Mouse (Mus musculus) heart, postnatal 36 days (tissue): ENCODE results near the gene Aunip. TPM values are rescaled to one million over a fixed set of nuclear protein-coding genes. Genes with fewer than 3 reads are reported as not detected.
"Not testable (repeated sequence)": the region's sequence is repeated elsewhere in the genome, so short reads cannot be mapped to it uniquely, and the experiment has no call there.

ENCODE experiments used
- DNase-seq, 2 experiments: peaks; one replicate each; pipeline ENCODE4 v3.0.0; 2021 to 2022
- intact Hi-C: fragments of 180-260 bp; cut with DNase I; formaldehyde crosslinking; loops from one replicate; pipeline ENCODE4 v1.15.1; 2025
- total RNA-seq, 2 experiments: library from RNA; stranded (reverse); gene quantifications; 2 replicates each; pipeline ENCODE4 v1.2.3; 2021

Aunip gene
- total RNA-seq, 2 experiments from 2014 or later: 0.22 TPM; not detected in 1

DNA sequence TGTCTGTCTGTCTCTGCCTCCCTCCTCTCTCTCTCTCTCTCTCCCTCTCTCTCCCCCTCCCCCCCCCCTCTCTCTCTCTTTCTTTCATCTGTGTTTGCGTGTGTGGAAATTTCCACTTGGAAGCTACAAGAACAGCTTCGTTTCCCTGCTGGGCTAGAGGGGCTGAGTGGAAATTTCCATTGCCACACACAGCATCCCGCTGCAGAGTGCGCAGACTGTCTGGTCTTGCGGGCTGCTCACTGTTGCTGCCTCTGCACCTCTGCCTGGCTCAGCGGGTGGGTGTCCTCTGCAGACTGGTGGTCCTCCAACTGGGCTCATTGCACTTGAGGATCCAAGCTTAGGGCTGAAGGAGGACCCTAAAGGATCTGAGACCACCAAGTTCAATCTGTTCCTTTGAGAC lies 27.1 kb upstream of the Aunip start:
- intact Hi-C loops: no loop called here

DNA sequence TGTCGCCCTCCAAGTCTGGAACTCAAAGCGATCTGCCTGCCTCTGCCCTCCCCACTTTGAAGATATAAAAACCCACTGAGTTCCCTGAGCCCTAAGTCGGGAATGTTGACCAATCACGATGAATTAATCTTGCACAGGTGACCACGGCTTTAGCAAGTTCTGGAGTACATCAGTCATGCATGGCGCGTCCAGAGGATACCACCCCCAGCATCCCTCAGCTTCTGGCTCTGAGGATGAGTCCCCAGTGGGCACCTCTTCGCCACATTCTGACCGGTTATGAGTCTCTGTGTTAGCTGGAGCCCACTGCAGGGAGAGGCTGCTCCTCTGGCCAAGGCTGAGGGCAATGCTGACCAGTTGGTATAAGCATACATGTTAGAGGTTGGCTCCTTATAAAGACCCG lies 26.6 kb upstream of the Aunip start:
- DNase-seq: no peak
- intact Hi-C loops: no loop called here

More for the DNA sequence above, 27.1 kb upstream of the Aunip start:
- no peak for DNase-seq

DNA sequence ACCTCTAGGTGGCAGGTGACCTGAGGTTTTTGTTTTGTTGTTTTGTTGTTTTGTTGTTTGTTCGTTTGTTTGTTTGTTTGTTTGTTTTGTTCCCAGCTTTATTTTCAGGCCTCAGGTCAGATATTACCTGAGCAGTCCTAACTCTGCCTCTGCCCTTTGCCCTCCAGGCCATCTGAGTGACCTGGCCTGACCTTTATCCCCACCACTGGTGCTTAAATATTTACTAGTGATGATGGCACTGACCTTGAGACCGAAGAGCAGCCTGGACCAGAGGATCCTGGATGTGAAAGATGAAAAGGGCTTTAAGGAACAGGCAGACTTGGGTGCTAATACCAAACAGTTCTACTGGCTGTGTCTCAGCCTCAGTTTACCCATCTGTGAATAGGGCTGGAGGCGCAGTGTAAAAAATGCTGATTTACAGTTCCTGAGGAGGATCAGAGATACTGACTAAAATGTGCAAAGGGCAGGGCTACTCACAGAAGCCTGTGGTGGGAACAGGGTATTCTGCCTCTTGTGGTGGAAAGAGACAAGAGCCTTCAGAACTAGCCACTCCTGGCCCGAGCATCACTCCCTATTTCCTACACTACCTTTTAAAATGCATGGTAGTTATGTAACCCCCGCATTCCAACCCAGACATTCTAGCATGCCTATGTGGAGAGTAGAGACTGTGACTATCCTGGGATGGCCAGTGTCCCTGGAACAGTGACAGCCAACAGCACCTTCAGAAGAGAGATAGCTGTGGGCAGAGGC lies 25.5 kb upstream of the Aunip start:
- intact Hi-C loops: no loop called here
- DNase-seq: no peak

DNA sequence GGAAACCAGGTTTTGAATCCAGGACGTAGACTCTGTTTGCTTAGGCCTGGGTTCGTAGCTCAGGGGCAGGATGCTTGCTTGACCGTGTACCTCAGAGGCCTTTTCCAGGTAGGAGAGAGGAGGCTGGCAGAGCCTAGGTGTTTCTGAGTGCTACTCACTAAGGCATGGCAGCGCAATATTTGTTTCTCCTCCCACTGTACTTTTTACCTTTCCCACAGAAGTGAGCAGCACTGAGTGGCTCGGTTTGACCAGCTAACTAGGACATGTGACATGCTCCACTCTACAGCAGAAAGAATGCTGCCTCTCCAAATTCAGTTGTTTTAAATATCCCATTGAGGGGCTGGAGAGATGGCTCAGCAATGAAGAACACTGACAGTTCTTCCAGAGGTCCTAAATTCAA lies 22.6 kb upstream of the Aunip start:
- intact Hi-C loops: no loop called here
- no peak for DNase-seq

DNA sequence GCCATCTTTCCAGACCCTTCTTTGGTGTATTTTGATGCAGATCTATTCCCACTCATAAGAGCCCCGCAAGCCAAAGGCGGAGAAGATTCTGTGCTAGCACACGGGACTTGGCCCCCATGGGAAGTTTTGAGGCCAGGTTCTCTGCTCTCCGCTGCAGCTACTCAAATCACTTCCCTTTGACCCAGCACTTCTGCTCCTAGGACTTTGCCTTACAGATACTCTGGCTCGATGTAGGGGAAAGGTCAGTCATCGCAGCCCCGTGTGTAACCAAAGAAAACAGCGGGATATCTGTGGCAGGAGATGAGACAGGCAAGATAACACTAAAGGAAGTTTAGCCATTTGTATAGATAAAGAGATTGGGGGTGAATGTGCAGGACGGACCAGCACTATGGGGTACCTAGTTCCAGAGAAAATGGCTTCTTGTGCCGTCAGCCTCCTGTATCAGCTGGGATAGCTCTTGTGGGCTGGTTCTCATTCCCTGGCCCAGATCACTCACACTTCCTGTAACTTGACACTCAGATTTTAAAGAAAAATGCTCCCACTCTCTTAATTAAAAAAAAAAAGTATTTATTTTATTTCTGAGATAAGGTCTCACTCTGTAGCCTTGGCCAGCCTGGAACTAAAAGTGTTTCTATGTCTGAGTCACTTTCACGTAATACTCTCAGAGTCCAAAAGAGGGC lies 20.7 kb upstream of the Aunip start:
- intact Hi-C loops: no loop called here
- no peak for DNase-seq

DNA sequence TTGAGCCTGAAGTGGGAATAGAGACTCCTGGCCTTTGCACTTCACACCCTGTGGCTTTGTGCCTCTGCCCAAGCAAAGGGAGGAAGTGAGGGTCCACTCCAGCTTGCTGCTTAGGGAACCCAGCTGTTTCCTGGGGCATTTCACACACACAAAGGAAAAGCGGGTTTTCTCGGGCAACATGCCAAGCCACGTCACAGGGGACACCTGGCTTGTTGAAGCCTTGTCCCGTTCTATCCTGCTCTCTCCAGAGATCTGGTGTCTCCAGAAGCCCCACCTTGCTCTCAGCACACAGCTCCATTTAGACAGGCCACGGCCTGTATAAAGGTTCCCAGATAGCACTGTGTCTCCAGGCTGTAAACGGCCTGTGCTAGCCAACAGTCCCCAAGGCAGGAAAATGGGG lies 19.1 kb upstream of the Aunip start:
- no peak for DNase-seq
- intact Hi-C loops: no loop called here

DNA sequence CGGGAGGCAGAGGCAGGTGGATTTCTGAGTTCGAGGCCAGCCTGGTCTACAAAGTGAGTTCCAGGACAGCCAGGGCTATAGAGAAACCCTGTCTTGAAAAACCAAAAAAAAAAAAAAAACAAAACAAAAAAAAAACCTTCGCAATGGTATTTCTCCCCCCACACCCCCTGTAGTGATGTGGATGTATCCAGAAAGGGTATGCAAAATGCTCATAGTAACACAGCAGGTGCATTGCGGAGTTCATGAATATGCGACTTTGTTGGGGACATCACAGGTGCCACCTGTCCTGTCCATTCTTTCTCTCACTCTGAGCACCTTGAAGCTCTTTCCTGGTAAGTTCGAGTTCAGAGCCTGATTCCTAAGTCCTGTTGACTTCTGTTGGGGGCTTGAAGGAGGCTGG lies 16.6 kb upstream of the Aunip start:
- intact Hi-C loops, DNase-seq: not testable (repeated sequence)

DNA sequence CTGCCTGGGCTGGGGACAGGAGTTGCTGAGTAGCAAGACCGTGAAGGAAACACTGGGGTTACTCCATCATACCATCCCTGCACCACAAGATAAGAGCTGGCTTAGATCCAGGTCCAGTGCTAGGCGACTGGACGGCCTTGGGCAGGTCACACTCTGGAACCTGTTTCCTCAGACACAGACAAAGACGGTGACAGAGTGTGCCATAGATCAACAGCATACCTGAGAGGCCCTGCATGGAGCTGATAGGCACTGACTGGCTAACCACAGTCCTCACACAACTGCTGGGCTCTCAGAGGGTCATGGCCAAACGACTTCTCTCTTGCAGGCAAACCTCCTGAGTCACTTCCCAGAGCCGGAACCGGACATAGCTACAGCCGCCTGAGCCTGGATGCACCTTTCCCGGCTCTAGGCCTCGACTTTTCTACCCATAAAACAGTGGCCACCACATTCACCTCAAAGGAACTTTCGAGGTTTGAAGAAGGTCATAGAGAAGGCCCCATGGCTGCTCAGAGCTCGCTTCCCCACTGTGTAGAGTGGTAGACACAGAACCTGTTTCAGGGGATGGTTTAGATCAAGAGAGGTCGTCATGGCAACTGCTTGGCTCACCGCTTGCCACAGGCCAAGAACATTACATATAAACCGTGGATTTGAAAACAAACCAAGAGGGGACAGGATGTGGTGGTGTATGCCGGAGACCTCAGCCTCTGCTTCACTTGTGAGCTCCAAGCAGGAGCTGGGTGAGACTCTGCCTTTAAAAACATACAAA lies 15.8 kb upstream of the Aunip start:
- DNase-seq: no peak
- intact Hi-C loops: no loop called here

DNA sequence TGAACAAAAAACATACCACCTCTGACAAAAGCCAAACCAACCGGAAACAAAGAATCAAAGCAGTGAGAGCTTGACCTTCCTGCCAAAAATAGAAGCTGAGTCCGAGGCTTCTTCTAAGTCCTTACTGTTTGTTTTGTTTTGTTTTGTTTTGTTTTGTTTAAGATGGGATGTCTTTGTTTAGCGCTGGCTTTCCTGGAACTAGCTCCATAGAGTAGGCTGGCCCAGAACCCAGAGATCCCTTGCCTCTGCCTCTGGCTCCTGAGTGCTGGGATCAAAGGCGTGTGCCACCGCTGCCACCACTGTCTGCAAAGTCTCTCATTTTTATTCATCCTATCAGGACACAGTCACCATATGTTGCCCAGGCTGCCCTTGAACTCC lies 15.3 kb upstream of the Aunip start:
- intact Hi-C loops: no loop called here
- DNase-seq: no peak

DNA sequence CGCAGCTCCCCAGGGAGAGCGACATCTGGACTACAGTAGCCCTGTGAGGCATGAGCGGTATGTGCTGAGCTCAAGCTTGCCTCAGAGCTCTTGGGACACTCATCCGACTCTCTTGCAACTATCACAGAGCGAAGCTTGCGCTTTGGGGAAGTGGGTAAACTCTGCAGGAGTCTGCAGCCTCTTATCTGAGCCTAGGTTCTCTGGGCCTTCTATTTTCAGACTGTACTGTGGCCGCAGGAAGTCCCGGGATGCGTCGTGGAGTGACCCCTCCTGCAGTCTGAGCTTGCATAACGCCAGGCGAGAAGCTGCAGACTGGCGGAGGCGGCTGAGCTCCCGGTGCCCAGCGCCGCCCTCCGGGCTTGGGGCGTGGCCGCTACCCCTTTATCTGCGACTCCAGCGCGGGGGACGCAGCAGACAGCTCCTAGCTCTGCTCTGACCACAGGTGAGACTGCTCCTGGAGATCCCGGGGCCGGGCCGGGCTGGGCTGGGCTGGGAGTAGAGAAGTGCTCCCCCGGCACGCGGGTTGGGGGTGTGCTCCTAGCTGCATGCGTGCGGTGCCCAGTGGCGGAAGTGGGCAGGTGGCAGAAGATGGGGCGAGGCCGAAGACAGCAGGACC lies 14.1 kb upstream of the Aunip start, which contains the start of gene Paqr7:
Gene Paqr7, plus strand, starts transcription at position 103 of the 616 bp plus-strand sequence.
- intact Hi-C loops: no loop called here

DNA sequence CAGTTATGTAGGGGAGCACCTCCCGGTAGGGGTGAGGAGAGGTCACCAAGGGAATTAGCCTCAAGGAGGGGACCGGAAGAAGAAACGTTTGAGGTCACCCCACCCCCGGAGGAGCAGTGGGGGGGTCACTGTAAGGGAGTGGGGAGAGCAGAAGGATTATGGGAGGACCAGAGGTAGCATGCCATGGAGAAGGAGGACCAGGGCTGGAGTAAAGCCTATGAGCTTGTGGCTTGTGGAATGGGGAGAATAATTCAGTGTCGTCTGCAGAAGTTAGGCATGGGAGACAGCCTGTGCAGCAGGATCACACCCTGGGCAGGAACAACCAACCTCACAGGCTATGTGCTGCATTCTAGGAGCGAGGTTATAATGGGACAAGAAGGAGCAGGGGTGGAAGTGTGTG lies 13.6 kb upstream of the Aunip start:
- no peak for DNase-seq
- intact Hi-C loops: no loop called here

More for the DNA sequence above, 14.1 kb upstream of the Aunip start, which contains the start of gene Paqr7:
- DNase-seq: peak; percentile 75 to 84

DNA sequence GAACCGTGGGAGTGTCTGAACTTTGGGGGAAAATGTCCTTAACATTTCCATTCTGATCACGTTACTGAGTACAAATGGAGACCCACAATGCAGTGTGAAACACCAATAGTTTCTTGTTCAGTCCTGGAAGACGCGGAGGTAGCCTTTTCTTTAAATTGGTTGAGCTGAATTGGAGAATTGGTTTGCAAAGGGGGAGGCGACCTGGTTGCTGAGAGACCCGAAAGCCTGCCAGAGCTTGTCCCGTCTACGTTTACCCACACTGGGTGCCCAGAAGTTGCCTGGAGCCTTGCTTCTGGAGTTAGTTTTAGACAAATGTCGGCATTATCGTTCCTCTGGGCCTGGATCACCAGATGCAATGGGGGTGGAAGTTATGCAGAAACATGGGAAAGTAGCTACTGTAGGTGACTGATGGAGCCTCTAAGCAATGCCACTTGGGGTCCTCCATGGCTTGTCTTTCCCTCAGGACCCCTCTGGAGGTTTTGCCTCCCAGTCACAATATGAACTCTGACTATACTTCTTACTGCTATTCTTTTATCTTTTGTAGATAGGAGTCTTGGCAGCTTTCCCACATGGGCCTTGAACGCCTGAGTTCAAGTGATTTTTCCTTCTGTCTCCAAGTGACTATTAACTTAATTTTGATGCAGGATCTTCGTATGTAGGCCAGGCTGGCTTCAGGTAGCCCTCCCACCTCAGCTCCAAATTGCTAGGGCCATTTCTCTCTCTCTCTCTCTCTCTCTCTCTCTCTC lies 12.6 kb upstream of the Aunip start:
- intact Hi-C loops: no loop called here
- no peak for DNase-seq

DNA sequence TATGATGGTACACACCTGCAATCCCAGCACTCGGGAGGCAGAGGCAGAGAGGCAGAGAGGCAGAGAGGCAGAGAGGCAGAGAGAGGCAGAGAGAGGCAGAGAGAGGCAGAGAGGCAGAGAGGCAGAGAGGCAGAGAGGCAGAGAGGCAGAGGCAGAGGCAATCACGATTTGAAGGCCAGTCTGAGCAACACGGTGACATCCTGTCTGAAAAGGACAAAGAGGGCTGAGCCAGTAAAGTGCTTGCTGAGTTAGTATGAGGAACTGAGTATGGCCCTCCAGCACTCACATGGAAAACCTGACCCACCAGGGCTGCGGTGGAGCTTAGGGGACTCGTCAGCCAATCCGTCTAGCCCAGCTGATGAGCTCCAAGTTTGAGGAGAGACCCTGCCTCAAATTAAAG lies 11.8 kb upstream of the Aunip start:
- intact Hi-C loops, DNase-seq: not testable (repeated sequence)

DNA sequence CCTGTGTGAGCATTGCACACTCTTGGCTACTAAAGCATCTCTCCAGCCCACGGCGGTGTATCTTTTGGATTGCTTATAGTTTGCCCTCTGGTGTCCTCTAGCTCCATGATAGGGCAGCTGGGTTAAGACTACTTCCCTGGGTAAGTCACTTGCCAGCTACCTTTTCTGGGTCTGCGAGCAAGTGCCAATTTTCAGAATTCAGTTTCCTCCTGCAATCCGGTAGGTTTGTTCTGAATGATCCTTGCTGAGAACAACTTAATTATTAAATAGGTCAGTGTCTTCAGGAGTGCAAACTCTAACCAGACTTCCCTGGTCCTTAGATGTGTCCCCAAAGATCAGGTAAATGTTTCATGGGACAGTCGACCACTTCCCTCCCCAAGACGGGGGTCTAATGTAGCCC lies 9.7 kb upstream of the Aunip start:
- no peak for DNase-seq
- intact Hi-C loops: no loop called here

DNA sequence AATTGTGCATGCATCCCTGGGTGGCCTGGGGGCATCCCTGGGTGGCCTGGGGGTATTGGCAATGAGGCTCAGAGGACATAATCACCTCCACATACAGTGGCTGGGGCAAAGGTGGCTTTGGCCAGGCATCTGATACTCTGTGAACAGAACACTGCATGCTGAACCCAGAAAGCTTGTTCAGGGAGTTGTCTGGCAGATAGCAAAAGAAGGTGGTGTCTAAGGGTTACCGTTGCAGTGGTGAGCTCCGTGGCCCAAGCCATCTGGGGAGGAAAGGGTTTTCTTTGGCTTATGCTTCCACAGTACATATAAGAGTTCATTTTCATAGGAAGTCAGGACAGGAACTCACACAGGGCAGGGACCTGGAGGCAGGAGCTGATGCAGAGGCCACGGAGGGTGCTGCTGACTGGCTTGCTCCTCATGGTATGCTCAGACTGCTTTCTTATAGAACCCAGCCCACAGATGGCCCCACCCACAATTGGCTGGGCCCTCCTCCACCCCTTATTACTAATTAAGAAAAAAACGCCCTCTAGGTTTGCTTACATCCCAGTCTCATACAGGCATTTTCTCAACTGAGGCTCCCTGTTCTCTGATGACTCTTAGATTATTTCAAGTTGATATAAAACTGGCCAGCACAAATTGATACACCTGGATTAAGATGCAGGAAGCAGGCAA lies 7.0 kb upstream of the Aunip start:
- DNase-seq: no peak
- intact Hi-C loops: no loop called here

DNA sequence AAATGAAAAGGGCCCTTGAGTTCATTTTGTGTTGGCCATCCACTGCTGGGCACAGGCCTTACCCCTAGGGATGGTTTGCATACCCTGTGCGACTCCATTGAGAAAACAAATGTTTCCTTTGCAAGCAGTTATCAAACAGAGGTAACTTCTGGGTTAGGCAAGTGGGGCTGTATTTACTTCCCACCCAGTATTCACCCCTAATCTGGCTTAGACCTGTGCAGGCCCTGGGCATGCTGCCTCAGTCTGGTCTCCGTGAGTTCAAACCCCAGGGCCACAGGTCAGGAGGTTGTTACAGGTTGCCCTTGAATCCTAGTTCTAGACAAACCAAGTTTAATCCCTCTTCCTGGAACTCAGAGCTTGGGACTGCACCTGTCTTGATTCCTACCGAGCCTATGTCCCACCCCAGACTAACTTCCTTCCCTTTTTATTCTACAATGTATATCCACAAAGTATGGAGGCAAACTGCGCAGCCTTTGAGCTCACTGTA lies 5.5 kb upstream of the Aunip start:
- intact Hi-C loops: no loop called here
- DNase-seq: no peak

DNA sequence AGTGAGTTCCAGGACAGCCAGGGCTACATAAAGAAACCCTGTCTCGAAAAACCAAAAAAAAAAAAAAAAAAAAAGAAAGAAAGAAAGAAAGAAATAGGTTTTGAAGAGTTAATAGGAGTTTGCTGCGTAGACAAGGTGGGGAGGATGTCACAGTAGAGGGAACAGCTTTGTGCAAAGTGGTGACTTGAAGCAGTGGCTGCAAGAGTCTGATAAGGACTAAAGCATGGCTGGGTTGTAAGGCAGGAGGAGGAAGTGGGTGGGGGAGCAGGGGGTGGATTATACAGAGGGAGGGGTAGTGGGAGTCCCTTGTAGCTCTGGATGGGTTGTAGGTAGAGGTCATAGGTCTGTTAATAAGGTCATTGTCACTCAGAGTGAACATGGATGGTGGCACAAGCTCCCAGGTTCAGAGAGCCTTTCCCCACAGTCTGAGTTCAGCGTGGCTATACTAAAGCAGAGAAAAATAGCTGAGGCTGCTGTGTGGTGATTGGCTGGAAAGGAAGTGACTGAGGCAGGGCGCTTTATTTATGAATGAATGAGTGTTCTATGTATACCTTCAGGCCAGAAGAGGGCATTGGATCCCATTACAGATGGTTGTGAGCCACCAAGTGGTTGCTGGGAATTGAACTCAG lies 4.7 kb upstream of the Aunip start:
- intact Hi-C loops: no loop called here
- DNase-seq: no peak

DNA sequence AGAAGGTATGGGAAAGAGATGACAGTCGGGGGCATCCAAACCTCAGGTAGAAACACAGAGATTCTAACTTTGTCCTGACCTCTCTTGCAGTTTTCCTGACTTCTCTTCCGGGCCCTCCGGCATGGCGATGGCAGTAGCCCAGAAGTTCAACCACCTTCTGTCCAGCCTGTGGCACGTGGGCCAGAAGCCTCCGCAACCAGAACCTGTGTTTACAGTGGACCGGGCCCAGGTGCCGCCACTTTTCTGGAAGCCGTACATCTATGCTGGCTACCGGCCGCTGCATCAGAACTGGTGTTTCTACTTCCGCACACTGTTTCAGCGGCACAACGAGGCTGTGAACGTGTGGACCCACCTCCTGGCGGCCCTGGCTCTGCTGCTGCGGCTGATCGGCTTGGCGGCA lies 4.1 kb upstream of the Aunip start:
- intact Hi-C loops: no loop called here
- no peak for DNase-seq

DNA sequence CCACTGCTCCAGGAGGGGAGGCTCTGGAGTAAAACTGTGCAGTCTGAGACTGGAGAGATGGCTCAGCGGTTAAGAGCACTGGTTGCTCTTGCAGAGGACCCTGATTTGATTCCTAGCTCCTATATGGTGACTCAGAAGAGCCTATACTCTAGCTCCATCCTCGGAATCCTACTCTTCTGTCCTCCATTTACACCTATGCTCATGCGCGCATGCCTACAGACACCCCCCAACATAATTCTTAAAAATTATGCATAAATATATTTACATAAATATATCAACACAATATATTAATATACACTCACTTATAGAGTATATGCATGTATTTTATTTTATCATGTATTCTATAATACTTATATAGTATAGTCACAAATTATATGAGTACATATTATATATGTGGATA lies 403 bp upstream of the Aunip start:
- intact Hi-C loops: no loop called here
- DNase-seq: no peak
